Mouse (Mus musculus) gastrocnemius, adult 2 months (tissue): ENCODE data around the gene Agxt2. TPM values are rescaled to one million over a fixed set of nuclear protein-coding genes. Genes with fewer than 3 reads are reported as not detected.

Source experiments
- DNase-seq: peaks from one replicate; pipeline ENCODE4 v3.0.0; 2022
- H3K27ac ChIP-seq: fragments of 200-600 bp; 2 replicates; pipeline ENCODE4 v1.8.1; 2022; ENCODE audit warnings: mild to moderate bottlenecking
- H3K4me3 ChIP-seq: fragments of 200-600 bp; 2 replicates; pipeline ENCODE4 v1.8.1; 2022; ENCODE audit warnings: mild to moderate bottlenecking, moderate library complexity
- CTCF ChIP-seq: fragments of 200-600 bp; IDR thresholded peaks from 2 replicates; pipeline ENCODE4 v1.8.1; 2022; ENCODE audit warnings: antibody characterized with exemption, mild to moderate bottlenecking, moderate library complexity
- intact Hi-C: fragments of 180-260 bp; cut with DNase I; formaldehyde crosslinking; loops from one replicate; pipeline ENCODE4 v1.15.1; 2025
- total RNA-seq, 2 experiments: library from RNA; stranded (reverse); gene quantifications; 2 replicates each; pipeline ENCODE4 v1.2.3; 2021

Gene Agxt2
- total RNA-seq, 2 experiments from 2014 or later = not detected

- no peak for DNase-seq
- H3K27ac ChIP-seq = no peak overlapping the region
- H3K4me3 ChIP-seq = no peak overlapping the region
- intact Hi-C loops = no loop called here
- TF ChIP-seq CTCF = no peak
These were observed 88.8 kb downstream of the Agxt2 start for GRCm38 (mm10) chr15:10447102-10447501.

Other genes with a start within 250 kb of the Agxt2 start
- gene Prlr, start 181.3 kb upstream of the Agxt2 start, total RNA-seq = under 1 TPM; 0.03 to 0.50 TPM
- gene Gm21973, start 33.2 kb upstream of the Agxt2 start, total RNA-seq = not detected
- gene Dnajc21, start 112.0 kb downstream of the Agxt2 start, total RNA-seq = 10 to 100 TPM; 74.4 to 77.5 TPM
- 10 to 100 TPM; 16.5 to 16.7 TPM for gene Brix1, start 127.4 kb downstream of the Agxt2 start, total RNA-seq
- 1 to 10 TPM; 4.6 to 7.0 TPM for gene Rad1, start 127.5 kb downstream of the Agxt2 start, total RNA-seq
- gene Ttc23l, start 200.1 kb downstream of the Agxt2 start, total RNA-seq = not detected